Mouse (Mus musculus): ENCODE results near the gene Car14. TPM values are rescaled to one million over a fixed set of nuclear protein-coding genes. Genes with fewer than 3 reads are reported as not detected.

Gene Car14
- polyA plus RNA-seq, 1 experiment from 2014 or later = 5.6 TPM

GRCm38 (mm10) chr3:95914706-95915105 lies 10.2 kb upstream of the Car14 start:
- Histone ChIP-seq H3K4me3 (ENCODE audit: low read depth, low read length) (no peak overlapping the region), H3K27me3 (replicated peaks; ENCODE audit: control insufficient read depth, insufficient read depth, low read length) (no peaks in the 10 kb centered on the region), H3K4me2 (ENCODE audit: low read depth, low read length) (no peak overlapping the region), H3K9ac (ENCODE audit: low read depth, low read length) (no peak overlapping the region), H3K36me3 (ENCODE audit: control insufficient read depth, insufficient read depth, low read length) (no peaks in the 10 kb centered on the region), H3K4me1 (ENCODE audit: control insufficient read depth, insufficient read depth, low read length) (no peaks in the 10 kb centered on the region), H3K9me3 (ENCODE audit: control insufficient read depth, low read length) (no peaks in the 10 kb centered on the region), H3K27ac (replicated peaks; ENCODE audit: low read depth, low read length) (no peak overlapping the region)
- ATAC-seq (ENCODE audit: low read depth) = no peak
- WGBS = 82% methylated on average over 4 of the region's 4 CpGs
- no peak for DNase-seq (ENCODE audit: low spot score)

- Histone ChIP-seq H3K4me3 (ENCODE audit: low read depth, low read length) (no peak overlapping the region), H3K9me3 (ENCODE audit: control insufficient read depth, low read length) (no peaks in the 10 kb centered on the region), H3K36me3 (ENCODE audit: control insufficient read depth, insufficient read depth, low read length) (no peaks in the 10 kb centered on the region), H3K27ac (replicated peaks; ENCODE audit: low read depth, low read length) (no peak overlapping the region), H3K4me1 (ENCODE audit: control insufficient read depth, insufficient read depth, low read length) (peaks cover 28% of the 10 kb centered on the region), H3K4me2 (ENCODE audit: low read depth, low read length) (no peak overlapping the region), H3K27me3 (replicated peaks; ENCODE audit: control insufficient read depth, insufficient read depth, low read length) (no peaks in the 10 kb centered on the region), H3K9ac (ENCODE audit: low read depth, low read length) (no peak overlapping the region)
- DNase-seq (ENCODE audit: low spot score) = no peak
- ATAC-seq (ENCODE audit: low read depth) = no peak
- WGBS = 34% methylated on average over 4 of the region's 4 CpGs
These were observed 3.1 kb upstream of the Car14 start for GRCm38 (mm10) chr3:95907613-95908012.

- Histone ChIP-seq H3K4me1 (ENCODE audit: control insufficient read depth, insufficient read depth, low read length) (peaks cover 28% of the 10 kb centered on the region), H3K9ac (ENCODE audit: low read depth, low read length) (0 out of 2 replicates have a peak overlapping the region, but pooled peaks have one; percentile 37), H3K27ac (replicated peaks; ENCODE audit: low read depth, low read length) (no peak overlapping the region), H3K9me3 (ENCODE audit: control insufficient read depth, low read length) (no peaks in the 10 kb centered on the region), H3K4me2 (ENCODE audit: low read depth, low read length) (peak overlapping the region; percentile 65), H3K4me3 (ENCODE audit: low read depth, low read length) (peak overlapping the region; percentile 22), H3K36me3 (ENCODE audit: control insufficient read depth, insufficient read depth, low read length) (no peaks in the 10 kb centered on the region), H3K27me3 (replicated peaks; ENCODE audit: control insufficient read depth, insufficient read depth, low read length) (no peaks in the 10 kb centered on the region)
- DNase-seq (ENCODE audit: low spot score) (peak; percentile 48), ATAC-seq (ENCODE audit: low read depth) (no peak)
- under 1% methylated on average over 12 of the region's 12 CpGs for WGBS
These were observed 2.4 kb upstream of the Car14 start for GRCm38 (mm10) chr3:95906860-95907259.

GRCm38 (mm10) chr3:95905940-95906492 lies 1.5 kb upstream of the Car14 start:
- ATAC-seq (ENCODE audit: low read depth) = 0 out of 2 replicates have a peak, but pooled peaks have one; percentile 26
- peak overlapping the region; percentile 65 for H3K4me2 ChIP-seq (ENCODE audit: low read depth, low read length)
- no peaks in the 10 kb centered on the region for H3K9me3 ChIP-seq (ENCODE audit: control insufficient read depth, low read length)
- WGBS = 0% methylated on average over 12 of the region's 12 CpGs
- H3K36me3 ChIP-seq (ENCODE audit: control insufficient read depth, insufficient read depth, low read length) = no peaks in the 10 kb centered on the region
- peaks cover 28% of the 10 kb centered on the region for H3K4me1 ChIP-seq (ENCODE audit: control insufficient read depth, insufficient read depth, low read length)
- no peak overlapping the region for H3K27ac ChIP-seq (replicated peaks; ENCODE audit: low read depth, low read length)
- peak; percentile 77 for DNase-seq (ENCODE audit: low spot score)
- H3K9ac ChIP-seq (ENCODE audit: low read depth, low read length) = 0 out of 2 replicates have a peak overlapping the region, but pooled peaks have one; percentile 38
- H3K27me3 ChIP-seq (replicated peaks; ENCODE audit: control insufficient read depth, insufficient read depth, low read length) = no peaks in the 10 kb centered on the region
- peak overlapping the region; percentile 37 for H3K4me3 ChIP-seq (ENCODE audit: low read depth, low read length)

GRCm38 (mm10) chr3:95905146-95905939 lies 852 bp upstream of the Car14 start:
- Histone ChIP-seq H3K4me2 (ENCODE audit: low read depth, low read length) (peak overlapping the region; percentile 65), H3K4me1 (ENCODE audit: control insufficient read depth, insufficient read depth, low read length) (peaks cover 28% of the 10 kb centered on the region), H3K9ac (ENCODE audit: low read depth, low read length) (peak overlapping the region; percentile 38), H3K4me3 (ENCODE audit: low read depth, low read length) (peak overlapping the region; percentile 37), H3K36me3 (ENCODE audit: control insufficient read depth, insufficient read depth, low read length) (no peaks in the 10 kb centered on the region), H3K27ac (replicated peaks; ENCODE audit: low read depth, low read length) (no peak overlapping the region), H3K27me3 (replicated peaks; ENCODE audit: control insufficient read depth, insufficient read depth, low read length) (no peaks in the 10 kb centered on the region), H3K9me3 (ENCODE audit: control insufficient read depth, low read length) (no peaks in the 10 kb centered on the region)
- ATAC-seq (ENCODE audit: low read depth) (peak; percentile 27; the same call in 1 of the 2 replicates), DNase-seq (ENCODE audit: low spot score) (peak; percentile 64)
- under 1% methylated on average over 17 of the region's 18 CpGs for WGBS

GRCm38 (mm10) chr3:95903753-95904502 lies 563 bp downstream of the Car14 start:
- Histone ChIP-seq H3K4me2 (ENCODE audit: low read depth, low read length) (peak overlapping the region; percentile 65), H3K4me3 (ENCODE audit: low read depth, low read length) (peak overlapping the region; percentile 37), H3K9ac (ENCODE audit: low read depth, low read length) (peak overlapping the region; percentile 51), H3K9me3 (ENCODE audit: control insufficient read depth, low read length) (no peaks in the 10 kb centered on the region), H3K27ac (replicated peaks; ENCODE audit: low read depth, low read length) (no peak overlapping the region), H3K36me3 (ENCODE audit: control insufficient read depth, insufficient read depth, low read length) (no peaks in the 10 kb centered on the region), H3K27me3 (replicated peaks; ENCODE audit: control insufficient read depth, insufficient read depth, low read length) (no peaks in the 10 kb centered on the region), H3K4me1 (ENCODE audit: control insufficient read depth, insufficient read depth, low read length) (peaks cover 28% of the 10 kb centered on the region)
- DNase-seq (ENCODE audit: low spot score) (no peak), ATAC-seq (ENCODE audit: low read depth) (no peak)
- 6% methylated on average over 15 of the region's 15 CpGs for WGBS

- no peak overlapping the region for H3K4me3 ChIP-seq (ENCODE audit: low read depth, low read length)
- H3K4me2 ChIP-seq (ENCODE audit: low read depth, low read length) = no peak overlapping the region
- H3K9ac ChIP-seq (ENCODE audit: low read depth, low read length) = no peak overlapping the region; the same call in 1 of the 2 replicates
- DNase-seq (ENCODE audit: low spot score) (no peak), ATAC-seq (ENCODE audit: low read depth) (no peak)
- WGBS = 33% methylated on average over 5 of the region's 6 CpGs
- no peak overlapping the region; the same call in 1 of the 2 replicates for H3K27ac ChIP-seq (replicated peaks; ENCODE audit: low read depth, low read length)
- H3K36me3 ChIP-seq (ENCODE audit: control insufficient read depth, insufficient read depth, low read length) = peaks cover 9% of the 10 kb centered on the region
- H3K9me3 ChIP-seq (ENCODE audit: control insufficient read depth, low read length) = no peaks in the 10 kb centered on the region
- peaks cover 28% of the 10 kb centered on the region for H3K4me1 ChIP-seq (ENCODE audit: control insufficient read depth, insufficient read depth, low read length)
- H3K27me3 ChIP-seq (replicated peaks; ENCODE audit: control insufficient read depth, insufficient read depth, low read length) = no peaks in the 10 kb centered on the region
These were observed 1.8 kb downstream of the Car14 start for GRCm38 (mm10) chr3:95902643-95903042.

- no peaks in the 10 kb centered on the region for H3K9me3 ChIP-seq (ENCODE audit: control insufficient read depth, low read length)
- H3K4me1 ChIP-seq (ENCODE audit: control insufficient read depth, insufficient read depth, low read length) = peaks cover 27% of the 10 kb centered on the region
- ATAC-seq (ENCODE audit: low read depth) (no peak), DNase-seq (ENCODE audit: low spot score) (no peak)
- no peaks in the 10 kb centered on the region for H3K27me3 ChIP-seq (replicated peaks; ENCODE audit: control insufficient read depth, insufficient read depth, low read length)
- H3K4me3 ChIP-seq (ENCODE audit: low read depth, low read length) = no peak overlapping the region
- H3K27ac ChIP-seq (replicated peaks; ENCODE audit: low read depth, low read length) = no peak overlapping the region; the same call in 1 of the 2 replicates
- no peak overlapping the region; the same call in 1 of the 2 replicates for H3K9ac ChIP-seq (ENCODE audit: low read depth, low read length)
- peaks cover 12% of the 10 kb centered on the region for H3K36me3 ChIP-seq (ENCODE audit: control insufficient read depth, insufficient read depth, low read length)
- no peak overlapping the region for H3K4me2 ChIP-seq (ENCODE audit: low read depth, low read length)
These were observed 2.2 kb downstream of the Car14 start for GRCm38 (mm10) chr3:95902373-95902625.

Measured in embryonic facial prominence, embryonic 14.5 days (tissue).